Mouse (Mus musculus) cortical plate, adult 2 months (tissue): ENCODE data around the gene Dgkh.

ENCODE experiments used
- CTCF ChIP-seq: fragments of 200-500 bp; IDR thresholded peaks from 2 replicates; pipeline ENCODE4 v1.5.1; 2011; ENCODE audit warnings: mild to moderate bottlenecking, control low read depth, low read length; ENCODE audit not compliant: insufficient read depth; ENCODE audit errors: extremely low read depth
- POLR2A ChIP-seq: fragments of 200-500 bp; IDR thresholded peaks from 2 replicates; pipeline ENCODE4 v1.6.1; 2011; ENCODE audit warnings: mild to moderate bottlenecking, low read length, control low read depth; ENCODE audit not compliant: insufficient read depth; ENCODE audit errors: extremely low read depth

GRCm38 (mm10) chr14:78639691-78640090 is 92.9 kb downstream of the Dgkh start:
- TF ChIP-seq POLR2A (no peak), CTCF (no peak)
